Mouse (Mus musculus) liver, adult 2 months (tissue): ENCODE results near the gene Yars. TPM values are rescaled to one million over a fixed set of nuclear protein-coding genes. Genes with fewer than 3 reads are reported as not detected.

Experiments used
- DNase-seq: peaks from one replicate; pipeline ENCODE4 v3.0.0-alpha.2; 2011; ENCODE audit warnings: low read depth, low spot score; ENCODE audit errors: extremely low read depth
- H3K27ac ChIP-seq: fragments of 200-500 bp; replicated peaks from 2 replicates; pipeline ENCODE4 v1.5.1; 2012; ENCODE audit warnings: low read depth, mild to moderate bottlenecking, control low read depth, inconsistent platforms, low read length; ENCODE audit not compliant: insufficient read depth
- H3K27me3 ChIP-seq: fragments of 200-500 bp; 2 replicates; pipeline ENCODE4 v1.6.1; 2012; ENCODE audit warnings: mild to moderate bottlenecking, moderate library complexity, low read length, inconsistent platforms; ENCODE audit not compliant: control insufficient read depth, insufficient read depth
- H3K36me3 ChIP-seq: fragments of 200-500 bp; 2 replicates; pipeline ENCODE4 v1.6.1; 2012; ENCODE audit warnings: low read length, inconsistent platforms; ENCODE audit not compliant: control insufficient read depth, insufficient read depth
- H3K4me1 ChIP-seq: fragments of 200-500 bp; 2 replicates; pipeline ENCODE4 v1.6.1; 2011; ENCODE audit warnings: low read length; ENCODE audit not compliant: control insufficient read depth, insufficient read depth
- H3K4me3 ChIP-seq: fragments of 200-500 bp; 2 replicates; pipeline ENCODE4 v1.5.1; 2011; ENCODE audit warnings: low read depth, mild to moderate bottlenecking, control low read depth, low read length, moderate library complexity; ENCODE audit not compliant: insufficient read depth
- H3K79me2 ChIP-seq: fragments of 200-500 bp; 2 replicates; pipeline ENCODE4 v1.6.1; 2012; ENCODE audit warnings: inconsistent platforms, mild to moderate bottlenecking, low read length, moderate library complexity; ENCODE audit not compliant: control insufficient read depth, insufficient read depth
- H3K9ac ChIP-seq: fragments of 200-500 bp; 2 replicates; pipeline ENCODE4 v1.6.1; 2012; ENCODE audit warnings: low read depth, mild to moderate bottlenecking, control low read depth, inconsistent platforms, low read length
- CTCF ChIP-seq: fragments of 200-500 bp; IDR thresholded peaks from 2 replicates; pipeline ENCODE4 v1.5.1; 2011; ENCODE audit warnings: low read depth, low read length, control low read depth
- POLR2A ChIP-seq: fragments of 200-500 bp; IDR thresholded peaks from 2 replicates; pipeline ENCODE4 v1.6.1; 2011; ENCODE audit warnings: low read length, control low read depth; ENCODE audit not compliant: insufficient read depth; ENCODE audit errors: extremely low read depth
- WGBS: fragments of 180-500 bp; shearing (Covaris S2); methylation state at CpG from one replicate; pipeline ENCODE4 v1.1.7; 2018; 5-methylcytosine and 5-hydroxymethylcytosine counted together
- polyA plus RNA-seq: library from polyadenylated mRNA; depleted of rRNA; stranded (reverse); fragments of >200 nt; gene quantifications from 2 replicates; pipeline ENCODE4 v1.2.3, GENCODE M21; 2012
- total RNA-seq: library from RNA; depleted of rRNA; stranded (reverse); fragments of >200 nt; gene quantifications from 2 replicates; pipeline ENCODE4 v1.2.3, GENCODE M21; 2014

Gene Yars
- total and polyA plus RNA-seq, 2 experiments = 15.3 to 18.5 TPM

GRCm38 (mm10) chr4:129249288-129249687 is 59.7 kb downstream of the Yars start:
- Histone ChIP-seq H3K4me3 (no peak overlapping the region), H3K4me1 (peaks cover 19% of the 10 kb centered on the region), H3K79me2 (peaks cover 21% of the 10 kb centered on the region), H3K36me3 (no peaks in the 10 kb centered on the region), H3K9ac (no peak overlapping the region), H3K27me3 (no peaks in the 10 kb centered on the region), H3K27ac (peak overlapping the region; percentile 77)
- 58% methylated on average over 7 of the region's 7 CpGs for WGBS
- TF ChIP-seq CTCF (no peak), POLR2A (no peak)
- peak; percentile 46 for DNase-seq

DNA sequence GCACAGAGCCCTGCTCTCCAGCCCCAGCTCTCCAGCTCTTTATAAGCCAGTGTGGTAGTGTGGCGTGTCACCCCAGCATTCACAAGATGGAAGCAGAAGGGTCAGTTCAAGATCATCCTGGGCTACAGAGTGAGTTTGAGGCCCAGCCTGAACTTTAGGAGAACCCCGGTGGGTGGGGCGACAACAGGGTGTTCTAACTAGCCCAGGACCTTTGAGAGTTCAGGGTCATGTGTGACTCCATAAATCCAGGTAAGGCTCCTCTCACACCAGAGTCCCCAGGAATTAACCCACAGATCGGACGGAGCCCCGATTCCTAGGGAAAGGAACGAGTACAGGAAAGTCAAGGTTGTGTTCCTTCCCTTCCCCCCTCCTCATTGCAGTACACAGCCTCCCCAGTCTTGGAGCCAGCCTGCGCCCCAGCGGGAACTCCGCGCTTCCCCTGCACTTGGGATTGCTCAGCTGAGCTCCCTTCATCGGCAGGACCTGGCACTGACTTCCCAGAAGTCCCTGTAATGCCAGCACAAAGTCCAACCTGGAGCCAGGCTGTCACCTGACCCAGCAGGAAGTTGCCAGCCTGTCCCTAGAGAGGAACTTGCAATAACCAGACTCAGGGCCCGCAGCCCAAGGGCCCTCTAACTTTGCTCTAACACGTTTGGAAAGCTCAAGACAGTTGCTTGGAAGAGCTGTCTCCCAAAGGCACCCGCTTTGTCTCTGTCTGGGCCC is 61.4 kb downstream of the Yars start:
- H3K79me2 ChIP-seq = peaks cover 5% of the 10 kb centered on the region; the same call in 1 of the 2 replicates
- H3K4me3 ChIP-seq = peak overlapping the region; percentile 28
- peak overlapping the region; percentile 74 for H3K9ac ChIP-seq
- no peaks in the 10 kb centered on the region for H3K27me3 ChIP-seq
- TF ChIP-seq CTCF (no peak), POLR2A (peak; percentile 72; the same call in 1 of the 2 replicates)
- 21% methylated on average over 15 of the region's 15 CpGs for WGBS
- peak overlapping the region; percentile 97 for H3K27ac ChIP-seq
- H3K4me1 ChIP-seq = peaks cover 7% of the 10 kb centered on the region
- DNase-seq = peak; percentile 96
- H3K36me3 ChIP-seq = no peaks in the 10 kb centered on the region

DNA sequence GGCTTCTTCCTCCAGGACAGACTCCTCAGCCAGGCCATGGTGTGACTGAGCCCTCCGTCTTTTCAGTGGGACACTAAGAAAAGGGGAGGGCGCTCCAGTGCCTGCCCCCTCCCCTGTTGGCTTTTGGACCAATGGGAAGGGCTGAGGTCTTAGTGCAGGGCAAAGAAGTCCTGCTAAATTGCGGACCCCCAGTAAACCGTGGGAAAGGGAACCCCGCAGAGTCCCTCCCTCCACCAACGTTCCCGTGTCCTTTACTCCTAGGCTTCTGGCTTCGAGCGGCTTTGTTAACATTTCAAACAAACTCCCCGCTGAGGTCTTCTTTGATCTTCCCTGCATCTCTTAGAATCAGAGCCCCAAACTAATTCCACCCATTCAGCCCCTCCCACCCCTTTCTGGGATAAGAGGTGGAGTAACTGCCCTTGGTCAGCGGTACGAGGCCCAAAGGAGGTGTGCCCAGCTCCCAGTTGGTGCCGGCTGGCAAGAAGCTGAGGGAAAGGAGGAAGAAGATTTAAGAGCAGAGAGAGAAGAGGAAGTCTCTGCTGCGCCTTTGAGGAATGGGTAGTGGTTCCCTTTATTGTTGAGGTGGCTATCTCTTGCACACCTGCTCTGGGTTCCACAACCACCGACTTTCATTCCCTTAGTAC is 62.0 kb downstream of the Yars start:
- Histone ChIP-seq H3K4me1 (peaks cover 7% of the 10 kb centered on the region), H3K27ac (peak overlapping the region; percentile 97), H3K9ac (peak overlapping the region; percentile 74), H3K79me2 (peaks cover 5% of the 10 kb centered on the region; the same call in 1 of the 2 replicates), H3K36me3 (no peaks in the 10 kb centered on the region), H3K4me3 (no peak overlapping the region), H3K27me3 (no peaks in the 10 kb centered on the region)
- TF ChIP-seq POLR2A = no peak
- TF ChIP-seq CTCF = no peak
- peak; percentile 73 for DNase-seq
- WGBS = 22% methylated on average over 15 of the region's 15 CpGs

DNA sequence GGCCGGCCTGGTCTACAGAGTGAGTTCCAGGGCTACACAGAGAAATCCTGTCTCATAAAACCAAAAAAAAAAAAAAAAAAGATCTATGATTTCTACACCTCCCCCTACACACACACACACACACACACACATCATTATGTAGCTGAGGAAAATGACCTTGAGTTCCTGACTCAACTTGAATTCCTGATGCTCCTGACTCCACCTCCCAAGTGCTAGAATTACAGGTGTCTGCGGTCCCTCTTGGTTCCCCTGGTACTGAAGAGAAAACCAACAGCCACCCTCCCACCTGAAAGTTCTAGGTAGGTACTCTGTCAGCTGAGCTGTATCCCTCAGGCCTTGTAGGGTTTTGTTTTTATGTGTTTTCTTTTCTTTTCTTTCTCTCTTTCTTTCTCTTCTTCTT is 62.9 kb downstream of the Yars start:
- DNase-seq = no peak
- H3K4me3 ChIP-seq = no peak overlapping the region
- no peaks in the 10 kb centered on the region for H3K36me3 ChIP-seq
- TF ChIP-seq POLR2A = no peak
- TF ChIP-seq CTCF = no peak
- peaks cover 5% of the 10 kb centered on the region; the same call in 1 of the 2 replicates for H3K79me2 ChIP-seq
- 96% methylated on average over 2 of the region's 2 CpGs for WGBS
- H3K27ac ChIP-seq = no peak overlapping the region
- no peaks in the 10 kb centered on the region for H3K27me3 ChIP-seq
- no peak overlapping the region for H3K9ac ChIP-seq
- peaks cover 4% of the 10 kb centered on the region; the same call in 1 of the 2 replicates for H3K4me1 ChIP-seq

- Histone ChIP-seq H3K36me3 (no peaks in the 10 kb centered on the region), H3K27ac (no peak overlapping the region), H3K79me2 (no peaks in the 10 kb centered on the region), H3K27me3 (no peaks in the 10 kb centered on the region), H3K9ac (no peak overlapping the region), H3K4me1 (peaks cover 4% of the 10 kb centered on the region; the same call in 1 of the 2 replicates), H3K4me3 (no peak overlapping the region)
- TF ChIP-seq CTCF = no peak
- no peak for TF ChIP-seq POLR2A
- 100% methylated on average over 3 of the region's 3 CpGs for WGBS
- no peak for DNase-seq
These were observed 65.0 kb downstream of the Yars start for GRCm38 (mm10) chr4:129254571-129254970.
